Mouse (Mus musculus) heart, adult 2 months (tissue): ENCODE measurements around the gene Cela3a.

Experiments used
- CTCF ChIP-seq: fragments of 200-600 bp; IDR thresholded peaks from 2 replicates; pipeline ENCODE4 v1.8.1; 2022; ENCODE audit warnings: antibody characterized with exemption, mild to moderate bottlenecking, moderate library complexity
- EP300 ChIP-seq: fragments of 200-500 bp; IDR thresholded peaks from 2 replicates; pipeline ENCODE4 v1.6.1; 2011; ENCODE audit warnings: low read depth, low read length, control low read depth; ENCODE audit not compliant: insufficient read depth
- POLR2A ChIP-seq: fragments of 200-500 bp; IDR thresholded peaks from 2 replicates; pipeline ENCODE4 v1.6.1; 2011; ENCODE audit warnings: mild to moderate bottlenecking, low read depth, low read length, control low read depth; ENCODE audit not compliant: insufficient read depth

- TF ChIP-seq CTCF (no peak), POLR2A (no peak), EP300 (no peak)
These were observed 36.3 kb upstream of the Cela3a start for GRCm38 (mm10) chr4:137445881-137446280.
